Mouse (Mus musculus) bone marrow macrophage, adult 2 months (primary cell): ENCODE data around the gene Vps52.

Experiments
- CTCF ChIP-seq: IDR thresholded peaks from 2 replicates; pipeline ENCODE4 v1.5.1; 2012; ENCODE audit warnings: low read depth, mild to moderate bottlenecking, low read length, moderate library complexity
- POLR2A ChIP-seq: IDR thresholded peaks from 2 replicates; pipeline ENCODE4 v1.6.1; 2012; ENCODE audit warnings: mild to moderate bottlenecking, low read depth, low read length, borderline replicate concordance

DNA sequence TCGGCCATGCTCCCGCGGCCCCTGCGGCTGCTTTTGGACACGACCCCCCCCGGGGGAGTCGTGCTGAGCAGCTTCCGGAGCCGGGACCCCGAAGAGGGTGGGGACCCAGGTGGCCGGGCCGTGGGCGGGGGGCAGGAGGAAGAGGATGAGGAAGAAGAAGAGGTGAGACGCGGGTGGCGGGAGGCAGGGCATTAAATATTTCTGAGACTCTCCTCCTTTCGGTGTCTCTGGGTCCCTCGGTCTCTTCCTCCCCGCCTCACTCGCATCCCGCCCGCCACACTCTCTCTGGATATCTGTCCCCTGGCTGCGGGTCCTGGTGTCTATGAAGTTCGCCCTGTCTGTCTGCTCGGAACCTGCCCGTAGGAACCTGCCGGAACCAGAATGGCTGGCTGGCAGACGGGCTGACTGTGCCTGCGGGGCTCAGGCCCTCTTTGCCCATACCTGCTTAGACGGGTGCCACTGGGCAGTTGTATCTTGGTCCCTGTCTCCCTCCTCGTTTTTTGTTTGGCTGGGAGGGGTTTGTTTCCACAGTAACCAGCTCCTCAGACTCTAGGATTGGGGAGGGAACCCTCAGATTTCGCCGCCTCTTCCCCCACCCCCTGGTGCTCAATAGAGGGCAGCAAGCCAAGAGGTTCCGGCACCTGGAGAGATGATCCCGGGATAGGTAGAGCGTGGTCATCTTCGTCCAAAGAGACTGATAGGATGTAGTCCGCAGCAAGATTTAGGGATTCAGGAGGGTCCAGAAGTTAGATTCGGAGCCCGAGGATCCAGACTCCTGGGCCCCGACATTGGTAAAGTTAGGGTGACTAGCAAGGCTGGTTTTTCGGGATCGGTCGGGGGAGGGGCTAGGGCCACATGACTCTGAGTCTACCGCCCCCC lies 25.1 kb upstream of the Vps52 start:
- TF ChIP-seq CTCF (no peak), POLR2A (no peak)
